Mouse (Mus musculus): ENCODE measurements at regions not wholly inside any gene's neighbourhood (a gene's known extent, or its start where the extent isn't known, plus 50 kb on each side); places are given as distances from the start of the nearest gene placed in this dataset. TPM values are rescaled to one million over a fixed set of nuclear protein-coding genes. Genes with fewer than 3 reads are reported as not detected.

DNA sequence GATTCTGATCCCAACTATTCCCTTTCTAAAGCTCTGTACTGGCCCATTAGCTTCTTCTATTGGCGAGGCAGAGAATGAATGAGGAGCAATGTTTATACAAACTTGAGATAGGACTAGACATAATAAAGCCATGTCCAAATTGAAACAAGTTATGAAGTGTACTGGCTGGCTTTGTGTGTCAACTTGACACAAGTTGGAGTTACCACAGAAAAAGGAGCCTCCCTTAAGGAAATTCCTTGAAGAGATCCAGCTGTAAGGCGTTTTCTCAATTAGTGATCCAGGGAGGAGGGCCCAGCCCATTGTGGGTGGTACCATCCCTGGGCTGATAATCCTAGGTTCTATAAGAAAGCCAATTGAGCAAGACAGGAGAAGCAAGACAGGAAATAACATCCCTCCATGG, 135.9 kb upstream of the Cr2 start:
- H3K27me3 ChIP-seq (replicated peaks; ENCODE audit: control insufficient read depth, insufficient read depth, low read length): no peaks in the 10 kb centered on the region
- no peaks in the 10 kb centered on the region for H3K36me3 ChIP-seq (ENCODE audit: control insufficient read depth, insufficient read depth, low read length)
- WGBS: 50% methylated on average over 2 of the region's 2 CpGs
- H3K4me1 ChIP-seq (replicated peaks; ENCODE audit: control insufficient read depth, insufficient read depth, low read length): no peaks in the 10 kb centered on the region
- DNase-seq (ENCODE audit: low spot score) (no peak), ATAC-seq (replicated peaks; ENCODE audit: low FRiP score) (no peak)
- H3K4me3 ChIP-seq (ENCODE audit: low read depth, low read length): no peak overlapping the region
- H3K4me2 ChIP-seq: no peak overlapping the region
- no peaks in the 10 kb centered on the region for H3K9me3 ChIP-seq (ENCODE audit: control insufficient read depth, low read length)
- no peak overlapping the region for H3K9ac ChIP-seq (ENCODE audit: low read depth, low read length)
- H3K27ac ChIP-seq (ENCODE audit: low read depth, low read length): no peak overlapping the region

DNA sequence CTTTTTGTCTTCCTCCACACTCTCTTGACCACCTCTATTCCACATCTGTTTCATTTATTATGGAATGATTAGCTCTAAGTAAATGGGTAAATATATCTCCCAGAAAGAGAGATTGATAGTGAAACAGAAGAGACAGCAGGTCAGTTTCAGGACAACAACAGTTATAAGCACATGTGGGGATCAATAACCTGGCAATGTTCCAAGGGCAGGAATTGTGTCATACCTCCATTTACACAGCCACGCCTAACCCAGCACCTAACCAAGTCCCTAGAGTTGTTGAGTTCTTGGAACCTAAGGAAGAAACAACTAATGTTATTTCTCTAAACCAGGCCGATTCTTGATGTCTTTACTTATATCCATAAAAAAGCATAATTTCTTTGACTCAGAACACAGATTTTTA, 108.6 kb upstream of the Cr2 start:
- no peaks in the 10 kb centered on the region for H3K36me3 ChIP-seq (ENCODE audit: control insufficient read depth, insufficient read depth, low read length)
- no peak overlapping the region for H3K4me2 ChIP-seq
- no peak overlapping the region for H3K27ac ChIP-seq (ENCODE audit: low read depth, low read length)
- H3K27me3 ChIP-seq (replicated peaks; ENCODE audit: control insufficient read depth, insufficient read depth, low read length): no peaks in the 10 kb centered on the region
- DNase-seq (ENCODE audit: low spot score): no peak
- H3K4me3 ChIP-seq (ENCODE audit: low read depth, low read length): no peak overlapping the region
- H3K9me3 ChIP-seq (ENCODE audit: control insufficient read depth, low read length): no peaks in the 10 kb centered on the region
- H3K9ac ChIP-seq (ENCODE audit: low read depth, low read length): no peak overlapping the region
- no peaks in the 10 kb centered on the region for H3K4me1 ChIP-seq (replicated peaks; ENCODE audit: control insufficient read depth, insufficient read depth, low read length)
- WGBS: 68% methylated on average over 2 of the region's 2 CpGs
- no peak for ATAC-seq (replicated peaks; ENCODE audit: low FRiP score)

DNA sequence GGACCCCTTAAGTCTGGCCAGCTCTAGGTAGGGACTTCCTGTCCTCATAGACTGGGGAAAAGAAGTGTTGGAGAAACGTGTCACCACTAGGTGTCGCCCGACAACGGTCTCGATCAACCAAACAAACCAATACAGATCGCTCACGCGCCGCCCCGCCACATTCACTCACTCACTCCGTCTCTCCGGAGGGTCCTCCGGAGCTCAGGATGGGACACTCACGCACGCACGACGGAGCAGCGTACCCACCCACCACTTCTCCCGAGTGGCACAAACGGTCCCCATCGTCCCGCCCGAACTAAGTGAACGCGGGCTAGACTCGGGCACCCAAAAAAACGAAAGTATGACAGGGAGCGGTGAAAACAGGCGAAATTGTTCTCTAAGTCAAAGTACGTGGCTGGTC, 65.0 kb upstream of the Cr2 start:
- Histone ChIP-seq H3K27ac (ENCODE audit: low read depth, low read length) (no peak overlapping the region), H3K36me3 (ENCODE audit: control insufficient read depth, insufficient read depth, low read length) (no peaks in the 10 kb centered on the region), H3K4me1 (replicated peaks; ENCODE audit: control insufficient read depth, insufficient read depth, low read length) (no peaks in the 10 kb centered on the region), H3K4me2 (no peak overlapping the region), H3K9ac (ENCODE audit: low read depth, low read length) (no peak overlapping the region), H3K9me3 (ENCODE audit: control insufficient read depth, low read length) (no peaks in the 10 kb centered on the region), H3K27me3 (replicated peaks; ENCODE audit: control insufficient read depth, insufficient read depth, low read length) (no peaks in the 10 kb centered on the region), H3K4me3 (ENCODE audit: low read depth, low read length) (no peak overlapping the region)
- 2% methylated on average over 30 of the region's 30 CpGs for WGBS
- DNase-seq (ENCODE audit: low spot score) (peak; percentile 100), ATAC-seq (replicated peaks; ENCODE audit: low FRiP score) (no peak)

DNA sequence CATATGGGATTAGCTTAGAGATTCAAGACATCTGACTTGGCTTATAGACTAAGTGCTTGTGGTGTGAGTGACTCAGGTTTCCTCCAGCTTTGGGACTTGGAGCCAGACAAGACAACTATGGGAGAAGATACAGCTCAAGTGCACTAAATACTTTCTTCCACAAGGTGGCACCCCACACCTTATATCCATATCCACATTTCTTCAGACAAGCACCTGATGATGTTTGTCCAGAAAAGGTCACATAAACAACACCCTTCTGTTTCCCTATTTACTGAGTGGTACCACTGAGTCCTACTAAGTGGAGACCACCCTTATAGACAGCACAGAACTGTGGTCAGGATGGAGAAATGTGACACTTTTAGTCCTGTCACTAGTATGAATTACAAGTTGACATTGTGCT, 56.1 kb upstream of the Cr2 start:
- H3K4me1 ChIP-seq (replicated peaks; ENCODE audit: control insufficient read depth, insufficient read depth, low read length): no peaks in the 10 kb centered on the region
- ATAC-seq (replicated peaks; ENCODE audit: low FRiP score): peak; percentile 74
- H3K9me3 ChIP-seq (ENCODE audit: control insufficient read depth, low read length): no peaks in the 10 kb centered on the region
- H3K27me3 ChIP-seq (replicated peaks; ENCODE audit: control insufficient read depth, insufficient read depth, low read length): no peaks in the 10 kb centered on the region
- H3K27ac ChIP-seq (ENCODE audit: low read depth, low read length): no peak overlapping the region
- no peak for DNase-seq (ENCODE audit: low spot score)
- no peaks in the 10 kb centered on the region for H3K36me3 ChIP-seq (ENCODE audit: control insufficient read depth, insufficient read depth, low read length)
- no peak overlapping the region for H3K4me2 ChIP-seq
- no peak overlapping the region for H3K9ac ChIP-seq (ENCODE audit: low read depth, low read length)
- no peak overlapping the region for H3K4me3 ChIP-seq (ENCODE audit: low read depth, low read length)

DNA sequence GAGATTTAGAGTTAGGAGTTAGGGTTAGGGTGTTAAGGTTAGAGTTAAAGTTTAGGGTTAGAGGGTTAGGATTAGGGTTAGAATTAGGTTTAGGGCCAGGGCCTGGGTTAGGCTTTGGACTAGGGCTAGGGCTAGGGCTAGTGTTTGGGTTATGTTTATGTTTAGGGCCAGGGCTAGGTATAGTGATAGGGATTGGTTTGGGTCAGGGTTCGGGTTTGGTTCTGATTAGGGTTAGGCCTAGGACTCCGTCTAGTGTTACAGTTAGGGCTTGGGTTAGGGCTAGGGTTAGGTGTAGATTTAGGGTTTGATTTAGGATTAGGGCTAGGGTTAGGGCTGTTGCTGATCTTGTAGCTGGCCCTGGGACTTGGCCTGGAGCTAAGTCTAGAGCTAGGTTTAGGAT, 50.5 kb upstream of the Cr2 start:
- no peaks in the 10 kb centered on the region for H3K27me3 ChIP-seq (replicated peaks; ENCODE audit: control insufficient read depth, insufficient read depth, low read length)
- DNase-seq (ENCODE audit: low spot score) (no peak), ATAC-seq (replicated peaks; ENCODE audit: low FRiP score) (no peak)
- H3K9me3 ChIP-seq (ENCODE audit: control insufficient read depth, low read length): no peaks in the 10 kb centered on the region
- 90% methylated on average over 2 of the region's 2 CpGs for WGBS
- H3K9ac ChIP-seq (ENCODE audit: low read depth, low read length): no peak overlapping the region
- no peaks in the 10 kb centered on the region for H3K4me1 ChIP-seq (replicated peaks; ENCODE audit: control insufficient read depth, insufficient read depth, low read length)
- no peak overlapping the region for H3K27ac ChIP-seq (ENCODE audit: low read depth, low read length)
- H3K4me2 ChIP-seq: no peak overlapping the region
- no peak overlapping the region for H3K4me3 ChIP-seq (ENCODE audit: low read depth, low read length)
- no peaks in the 10 kb centered on the region for H3K36me3 ChIP-seq (ENCODE audit: control insufficient read depth, insufficient read depth, low read length)

Small RNA genes lying in the stretch of these regions (microRNA-seq; reads per million reads assigned to microRNA genes)
- gene Gm24802 (ENCODE audit: borderline number of aligned reads): not detected
